Mouse (Mus musculus) bone marrow macrophage, adult 2 months (primary cell): ENCODE measurements around the gene Rab25.

Experiments
- CTCF ChIP-seq: IDR thresholded peaks from 2 replicates; pipeline ENCODE4 v1.5.1; 2012; ENCODE audit warnings: low read depth, mild to moderate bottlenecking, low read length, moderate library complexity
- POLR2A ChIP-seq: IDR thresholded peaks from 2 replicates; pipeline ENCODE4 v1.6.1; 2012; ENCODE audit warnings: mild to moderate bottlenecking, low read depth, low read length, borderline replicate concordance

DNA sequence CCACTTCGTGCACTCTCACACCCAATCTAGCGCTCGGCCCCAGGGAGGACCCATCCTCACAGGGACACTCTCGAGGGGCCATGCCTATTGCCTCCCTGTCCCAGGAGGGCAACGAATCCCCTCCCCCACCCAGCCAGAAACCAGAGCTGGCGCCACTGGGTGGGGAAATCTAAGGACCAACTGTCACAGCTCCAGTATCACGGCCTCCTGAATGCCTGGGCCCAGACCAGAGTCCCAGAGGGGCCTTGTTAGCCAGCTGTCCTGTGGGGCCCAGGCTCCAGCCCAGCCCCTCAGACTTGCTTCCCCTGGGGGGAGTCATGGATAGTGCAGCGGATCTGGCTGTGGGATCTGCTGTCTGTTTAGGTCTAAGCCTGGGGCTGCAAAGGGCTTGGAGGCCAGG is 20.5 kb downstream of the Rab25 start:
- no peak for TF ChIP-seq CTCF
- no peak for TF ChIP-seq POLR2A
